Mouse (Mus musculus): Measurements from ENCODE around the gene Tmem245.

GRCm38 (mm10) chr4:56930312-56930711 lies 16.9 kb downstream of the Tmem245 start:
- TF ChIP-seq POLR2A (IDR thresholded peaks at IDR 0.05; ENCODE audit: extremely low read depth, insufficient read depth, low read length) (no peak), CTCF (IDR thresholded peaks at IDR 0.05; ENCODE audit: low read depth, low read length) (no peak)

Measured in liver, adult 2 months (tissue).